Mouse (Mus musculus) spleen, adult 2 months (tissue): ENCODE results near the gene Scamp3.
"Not testable (repeated sequence)": the region's sequence is repeated elsewhere in the genome, so short reads cannot be mapped to it uniquely, and the experiment has no call there.

ENCODE experiments used
- CTCF ChIP-seq: fragments of 200-500 bp; IDR thresholded peaks from 2 replicates; pipeline ENCODE4 v1.5.1; 2011; ENCODE audit warnings: mild to moderate bottlenecking, inconsistent platforms; ENCODE audit not compliant: insufficient read depth, insufficient read length, insufficient replicate concordance; ENCODE audit errors: extremely low read depth
- POLR2A ChIP-seq: fragments of 200-500 bp; IDR thresholded peaks from 2 replicates; pipeline ENCODE4 v1.6.1; 2011; ENCODE audit warnings: low read depth, low read length, inconsistent platforms

DNA sequence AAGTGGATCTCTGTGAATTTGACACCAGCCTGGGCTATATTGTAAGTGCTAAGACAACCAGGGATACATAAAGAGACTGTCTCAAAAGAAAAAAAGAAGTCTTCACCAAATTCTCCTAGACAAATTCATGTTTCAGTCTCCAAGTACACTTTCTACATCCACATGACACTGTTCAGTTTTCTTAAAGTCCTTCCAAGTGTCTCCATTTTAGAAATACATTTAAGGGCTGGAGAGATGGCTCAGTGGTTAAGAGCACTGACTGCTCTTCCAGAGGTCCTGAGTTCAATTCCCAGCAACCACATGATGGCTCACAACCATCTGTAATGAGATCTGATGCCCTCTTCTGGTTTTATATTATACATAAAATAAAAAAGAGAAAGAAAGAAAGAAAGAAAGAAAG is 16.1 kb upstream of the Scamp3 start:
- not testable (repeated sequence) for TF ChIP-seq POLR2A, CTCF
